Mouse (Mus musculus) CH12.LX (cell line): ENCODE measurements around the gene Pde3a. TPM values are rescaled to one million over a fixed set of nuclear protein-coding genes. Genes with fewer than 3 reads are reported as not detected.

Experiments used
- DNase-seq: peaks from one replicate; pipeline ENCODE4 v3.0.0-alpha.2; 2013; ENCODE audit errors: extremely low read depth
- H3K27ac ChIP-seq: 2 replicates; pipeline ENCODE4 v1.5.1; 2012; ENCODE audit warnings: low read depth, mild to moderate bottlenecking, control low read depth, moderate library complexity; ENCODE audit not compliant: insufficient read depth
- H3K27me3 ChIP-seq: replicated peaks from 2 replicates; pipeline ENCODE3; 2012; ENCODE audit warnings: inconsistent platforms
- H3K36me3 ChIP-seq, 2 experiments: replicated peaks in 1 of 2; 2 replicates each; pipeline versions ENCODE3 to v1.6.1; 2012; ENCODE audit warnings: inconsistent platforms in 1 of 2, low read length in 1 of 2, mild to moderate bottlenecking in 1 of 2, mixed read lengths in 1 of 2, moderate library complexity in 1 of 2; ENCODE audit not compliant: control insufficient read depth in 1 of 2, insufficient read depth in 1 of 2
- H3K4me1 ChIP-seq, 2 experiments: 2 replicates each; pipeline ENCODE4 v1.6.1; 2012; ENCODE audit warnings: inconsistent platforms in 1 of 2, moderate library complexity in 1 of 2; ENCODE audit not compliant: insufficient read depth in 2 of 2, control insufficient read depth in 1 of 2
- H3K4me2 ChIP-seq: 2 replicates; pipeline ENCODE4 v1.6.1; 2012; ENCODE audit warnings: low read depth, mild to moderate bottlenecking, control low read depth; ENCODE audit not compliant: poor library complexity, insufficient read depth, severe bottlenecking
- H3K4me3 ChIP-seq, 3 experiments: fragments of 150-350 bp in 1 of 3; sonication (generic) in 1 of 3; replicated peaks in 1 of 3; 2 replicates each; pipeline versions ENCODE3 to v1.5.1; 2011 to 2012; ENCODE audit warnings: low read depth in 2 of 3, low read length in 2 of 3, mild to moderate bottlenecking in 2 of 3, moderate library complexity in 2 of 3, control low read depth in 1 of 3, improper control_type of control experiment in 1 of 3, inconsistent platforms in 1 of 3, mixed read lengths in 1 of 3; ENCODE audit not compliant: poor library complexity in 1 of 3
- H3K79me2 ChIP-seq: replicated peaks from 2 replicates; pipeline ENCODE4 v1.6.1; 2012; ENCODE audit warnings: mild to moderate bottlenecking, moderate library complexity; ENCODE audit not compliant: control insufficient read depth, poor library complexity, insufficient read depth, severe bottlenecking; ENCODE audit errors: extremely low read depth
- H3K9ac ChIP-seq: 2 replicates; pipeline ENCODE4 v1.6.1; 2012; ENCODE audit warnings: low read depth, mild to moderate bottlenecking, control low read depth, moderate library complexity; ENCODE audit not compliant: insufficient read depth
- H3K9me3 ChIP-seq: replicated peaks from 2 replicates; pipeline ENCODE3; 2012; ENCODE audit warnings: low read length, inconsistent platforms, mixed read lengths
- BHLHE40 ChIP-seq: IDR thresholded peaks from 2 replicates; pipeline ENCODE4 v1.6.1; 2011; ENCODE audit warnings: mild to moderate bottlenecking, low read depth, low read length, improper control_type of control experiment
- CTCF ChIP-seq, 2 experiments: IDR thresholded peaks in 1 of 2; conservative IDR thresholded peaks in 1 of 2; 2 replicates each; pipeline ENCODE4 v1.5.1; 2011 to 2012; ENCODE audit warnings: low read depth in 2 of 2, low read length in 2 of 2, improper control_type of control experiment in 1 of 2, inconsistent platforms in 1 of 2, mild to moderate bottlenecking in 1 of 2, moderate library complexity in 1 of 2
- E2F4 ChIP-seq: IDR thresholded peaks from 2 replicates; pipeline ENCODE4 v1.6.1; 2011; ENCODE audit warnings: low read depth, low read length, improper control_type of control experiment; ENCODE audit not compliant: insufficient replicate concordance
- EP300 ChIP-seq: IDR thresholded peaks from 2 replicates; pipeline ENCODE4 v1.6.1; 2011; ENCODE audit warnings: low read length, improper control_type of control experiment
- ETS1 ChIP-seq: conservative IDR thresholded peaks from 2 replicates; pipeline ENCODE4 v1.6.1; 2012; ENCODE audit warnings: low read depth, mild to moderate bottlenecking, inconsistent platforms, low read length, improper control_type of control experiment, moderate library complexity
- JUND ChIP-seq: conservative IDR thresholded peaks from 2 replicates; pipeline ENCODE4 v1.6.1; 2011; ENCODE audit warnings: low read depth, low read length, improper control_type of control experiment
- MEF2A ChIP-seq: IDR thresholded peaks from 2 replicates; pipeline ENCODE4 v1.6.1; 2014; ENCODE audit warnings: low read depth, mild to moderate bottlenecking, inconsistent platforms, low read length, improper control_type of control experiment, borderline replicate concordance
- MXI1 ChIP-seq: IDR thresholded peaks from 2 replicates; pipeline ENCODE4 v1.6.1; 2011; ENCODE audit warnings: mild to moderate bottlenecking, low read depth, low read length, improper control_type of control experiment
- NELFE ChIP-seq: IDR thresholded peaks from 2 replicates; pipeline ENCODE4 v1.6.1; 2011; ENCODE audit warnings: low read depth, low read length, improper control_type of control experiment
- PAX5 ChIP-seq: IDR thresholded peaks from 2 replicates; pipeline ENCODE4 v1.6.1; 2012; ENCODE audit warnings: low read length, inconsistent platforms, mixed read lengths
- POLR2AphosphoS2 ChIP-seq: IDR thresholded peaks from 2 replicates; pipeline ENCODE4 v1.6.1; 2011; ENCODE audit warnings: low read depth, low read length, improper control_type of control experiment
- RAD21 ChIP-seq: IDR thresholded peaks from 2 replicates; pipeline ENCODE4 v1.6.1; 2011; ENCODE audit warnings: low read depth, mild to moderate bottlenecking, low read length, improper control_type of control experiment, moderate library complexity
- SIN3A ChIP-seq: IDR thresholded peaks from 2 replicates; pipeline ENCODE4 v1.6.1; 2012; ENCODE audit warnings: low read length, improper control_type of control experiment, inconsistent platforms
- SMC3 ChIP-seq: IDR thresholded peaks from 2 replicates; pipeline ENCODE4 v1.6.1; 2011; ENCODE audit warnings: low read depth, low read length, improper control_type of control experiment
- UBTF ChIP-seq: IDR thresholded peaks from 2 replicates; pipeline ENCODE4 v1.6.1; 2012; ENCODE audit warnings: low read depth, mild to moderate bottlenecking, inconsistent platforms, low read length, improper control_type of control experiment, moderate library complexity
- USF1 ChIP-seq: IDR thresholded peaks from 2 replicates; pipeline ENCODE4 v1.6.1; 2014; ENCODE audit warnings: low read depth, mild to moderate bottlenecking, inconsistent platforms, low read length, improper control_type of control experiment
- USF2 ChIP-seq: conservative IDR thresholded peaks from 2 replicates; pipeline ENCODE4 v1.6.1; 2011; ENCODE audit warnings: low read depth, low read length, improper control_type of control experiment
- ZC3H11A ChIP-seq: IDR thresholded peaks from 2 replicates; pipeline ENCODE4 v1.6.1; 2012; ENCODE audit warnings: low read depth, mild to moderate bottlenecking, inconsistent platforms, low read length, improper control_type of control experiment
- ZNF384 ChIP-seq: IDR thresholded peaks from 2 replicates; pipeline ENCODE4 v1.6.1; 2012; ENCODE audit warnings: low read depth, low read length, improper control_type of control experiment, inconsistent platforms
- dilution Hi-C: fragments of 300-500 bp; cut with MboI; formaldehyde crosslinking; loops from 2 replicates; pipeline ENCODE4 v1.14.3; 2020; ENCODE audit warnings: low sequenced_read_pairs; ENCODE audit not compliant: extremely low pct_unique_long_range_greater_than_20kb, extremely low pct_ligation_motif_present
- in situ Hi-C: fragments of 300-500 bp; cut with MboI; formaldehyde crosslinking; loops from 3 replicates; pipeline ENCODE4 v1.14.3; 2019; ENCODE audit warnings: low sequenced_read_pairs, low pct_ligation_motif_present, low pct_unique_long_range_greater_than_20kb, mixed read lengths
- polyA plus RNA-seq: library from polyadenylated mRNA; unstranded; fragments of >175 nt; gene quantifications from 2 replicates; pipeline ENCODE4 v1.2.1, GENCODE M21; 2012; ENCODE audit warnings: low read depth; ENCODE audit not compliant: insufficient read length
- total RNA-seq, 2 experiments: library from RNA; depleted of rRNA; stranded (reverse); fragments of 300-350 nt in 1 of 2; fragments of >200 nt in 1 of 2; gene quantifications; 2 replicates each; pipeline ENCODE4 v1.2.3; 2012 to 2014

Pde3a gene
- total and polyA plus RNA-seq, 3 experiments: under 0.01 to 0.04 (median 0.03) TPM

GRCm38 (mm10) chr6:141311615-141312014 is 62.5 kb downstream of the Pde3a start:
- dilution Hi-C loops: no loop called here
- Histone ChIP-seq H3K4me3 (no peak overlapping the region), H3K4me2 (no peak overlapping the region)
- in situ Hi-C loops: no loop called here
- TF ChIP-seq ZC3H11A (no peak), MXI1 (no peak), JUND (no peak), PAX5 (no peak), UBTF (no peak), NELFE (no peak), E2F4 (no peak), CTCF (conservative IDR thresholded peaks at IDR 0.05 in 1 of 2, IDR thresholded peaks at IDR 0.05 in 1 of 2; ENCODE audit: low read depth in 2 of 2, low read length in 2 of 2) (no peak), USF2 (no peak), ZNF384 (no peak), USF1 (no peak), RAD21 (no peak), ETS1 (no peak), MEF2A (no peak), EP300 (no peak), SMC3 (no peak)
- TF ChIP-seq, all 38 proteins: peak for 0
- H3K4me1 ChIP-seq: 0 out of 4 replicates have a peak, but pooled peaks cover 0 to 6% of the 10 kb centered on the region in 2 experiments
- no peak overlapping the region for H3K9ac ChIP-seq
- no peaks in the 10 kb centered on the region for H3K36me3 ChIP-seq
- no peaks in the 10 kb centered on the region for H3K27me3 ChIP-seq
- H3K9me3 ChIP-seq: no peaks in the 10 kb centered on the region
- no peak overlapping the region for H3K27ac ChIP-seq
- DNase-seq: no peak
- H3K79me2 ChIP-seq: no peaks in the 10 kb centered on the region

DNA sequence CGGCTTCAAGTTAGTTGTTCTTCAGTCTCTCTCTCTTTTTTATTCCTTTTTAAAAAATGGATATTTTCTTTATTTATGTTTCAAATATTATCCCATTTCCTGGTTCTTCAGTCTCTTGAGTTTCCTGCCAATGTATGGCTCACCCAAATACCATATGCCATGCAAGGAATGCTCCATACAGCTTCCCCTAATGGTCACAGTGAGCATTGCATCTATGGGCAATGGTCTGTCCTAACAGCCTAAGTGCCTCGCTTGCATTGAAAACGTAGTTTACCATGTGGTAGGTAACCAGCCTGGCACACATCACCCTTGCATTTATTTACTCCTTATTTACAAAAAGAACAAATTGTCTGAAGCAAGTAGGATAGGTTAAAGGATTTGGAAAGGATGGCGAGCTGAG is 64.0 kb downstream of the Pde3a start:
- in situ Hi-C loops (no loop called here), dilution Hi-C loops (no loop called here)

DNA sequence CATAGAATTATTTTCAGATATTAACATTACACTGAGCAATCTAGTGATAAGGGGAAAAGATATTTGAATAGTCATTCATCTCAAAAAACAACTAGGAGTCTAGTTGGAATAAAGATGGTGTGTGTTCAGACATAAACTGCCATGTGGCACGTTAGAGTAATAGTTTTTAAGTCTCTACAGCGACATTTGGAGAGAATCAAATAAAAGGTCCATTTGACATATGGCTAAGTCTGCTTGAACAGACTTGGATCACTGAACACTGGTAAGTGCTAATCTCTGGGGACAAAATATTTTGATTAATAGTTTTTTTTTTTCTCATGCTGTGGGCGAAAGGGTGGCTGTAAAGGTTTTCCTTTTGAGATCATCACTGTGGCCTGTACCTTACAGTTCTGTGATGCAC is 69.4 kb downstream of the Pde3a start:
- TF ChIP-seq POLR2AphosphoS2: no peak
- no peak for TF ChIP-seq BHLHE40
- TF ChIP-seq SIN3A: no peak
- Histone ChIP-seq H3K27me3 (no peaks in the 10 kb centered on the region), H3K79me2 (no peaks in the 10 kb centered on the region), H3K36me3 (no peaks in the 10 kb centered on the region), H3K4me2 (no peak overlapping the region), H3K4me3 (no peak overlapping the region), H3K9ac (no peak overlapping the region), H3K4me1 (no peaks in the 10 kb centered on the region), H3K27ac (no peak overlapping the region), H3K9me3 (no peaks in the 10 kb centered on the region)
- dilution Hi-C loops: no loop called here
- in situ Hi-C loops: no loop called here
- DNase-seq: no peak

More for the DNA sequence above, 64.0 kb downstream of the Pde3a start:
- no peak for TF ChIP-seq SIN3A
- Histone ChIP-seq H3K9ac (no peak overlapping the region), H3K9me3 (no peaks in the 10 kb centered on the region), H3K4me2 (no peak overlapping the region), H3K79me2 (no peaks in the 10 kb centered on the region), H3K27me3 (no peaks in the 10 kb centered on the region), H3K36me3 (no peaks in the 10 kb centered on the region), H3K27ac (no peak overlapping the region), H3K4me3 (no peak overlapping the region), H3K4me1 (no peaks in the 10 kb centered on the region)
- no peak for DNase-seq
